Mouse (Mus musculus) kidney, embryonic 15.5 days (tissue): ENCODE results near the gene Sh3d19. TPM values are rescaled to one million over a fixed set of nuclear protein-coding genes. Genes with fewer than 3 reads are reported as not detected.

ENCODE experiments used
- ATAC-seq: fragments of 200-750 bp; cut with Nextera tagmentation; replicated peaks from 2 replicates; pipeline ENCODE4 v1.8.0; 2017; ENCODE audit warnings: moderate TSS enrichment; ENCODE audit not compliant: low FRiP score
- H3K27ac ChIP-seq: fragments of 300-500 bp; sonication (generic); 2 replicates; pipeline ENCODE4 v1.5.1; 2015; ENCODE audit warnings: mild to moderate bottlenecking, inconsistent platforms
- H3K27me3 ChIP-seq: fragments of 300-500 bp; sonication (generic); 2 replicates; pipeline ENCODE4 v1.6.1; 2015; ENCODE audit warnings: inconsistent platforms
- H3K36me3 ChIP-seq: fragments of 300-500 bp; sonication (generic); 2 replicates; pipeline ENCODE4 v1.6.1; 2015; ENCODE audit warnings: inconsistent platforms
- H3K4me1 ChIP-seq: fragments of 300-500 bp; sonication (generic); 2 replicates; pipeline ENCODE4 v1.6.1; 2015; ENCODE audit warnings: inconsistent platforms
- H3K4me2 ChIP-seq: fragments of 300-500 bp; sonication (generic); 2 replicates; pipeline ENCODE4 v1.6.1; 2015; ENCODE audit warnings: moderate library complexity, mild to moderate bottlenecking, inconsistent platforms
- H3K4me3 ChIP-seq: fragments of 300-500 bp; sonication (generic); replicated peaks from 2 replicates; pipeline ENCODE4 v1.5.1; 2015; ENCODE audit warnings: mild to moderate bottlenecking, inconsistent platforms
- H3K9ac ChIP-seq: fragments of 300-500 bp; sonication (generic); 2 replicates; pipeline ENCODE4 v1.6.1; 2015; ENCODE audit warnings: mild to moderate bottlenecking, inconsistent platforms
- H3K9me3 ChIP-seq: fragments of 300-500 bp; sonication (generic); replicated peaks from 2 replicates; pipeline ENCODE4 v1.6.1; 2016; ENCODE audit warnings: inconsistent platforms
- WGBS: fragments of 180-500 bp; shearing (Covaris S2); methylation state at CpG from one replicate; pipeline ENCODE4 v1.1.7; 2015; ENCODE audit warnings: mixed read lengths; 5-methylcytosine and 5-hydroxymethylcytosine counted together
- polyA plus RNA-seq: library from polyadenylated mRNA; unstranded; fragments of >200 nt; fragmentation: Nextera tagmentation; extraction: Ambion mirVana; gene quantifications from 2 replicates; pipeline ENCODE4 v1.2.1, GENCODE M21; 2015

Sh3d19 gene
- polyA plus RNA-seq, 1 experiment from 2014 or later = 32.3 TPM

DNA sequence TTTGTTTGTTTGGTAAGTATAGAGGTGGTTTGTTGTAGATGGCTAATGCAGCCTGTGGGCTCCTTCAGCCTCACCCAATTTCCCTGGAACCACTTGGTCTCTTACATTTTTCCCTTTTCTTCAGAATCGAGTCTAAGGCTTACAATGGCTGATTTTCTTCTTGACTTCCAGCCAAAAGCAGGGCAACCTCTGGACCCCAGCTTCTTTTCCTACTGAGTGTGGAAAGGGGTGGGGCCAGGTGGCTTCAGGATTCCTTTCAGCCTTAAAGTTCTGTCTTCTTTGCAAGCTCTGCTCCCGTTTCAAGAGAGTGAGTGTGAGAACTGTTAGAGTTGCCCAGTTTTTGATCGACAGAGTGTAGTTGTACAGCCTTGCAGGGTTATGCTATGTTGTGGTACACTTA lies 40.9 kb downstream of the Sh3d19 start:
- WGBS = 53% methylated on average over 3 of the region's 3 CpGs
- no peaks in the 10 kb centered on the region for H3K27me3 ChIP-seq
- no peak overlapping the region for H3K4me2 ChIP-seq
- no peak overlapping the region for H3K27ac ChIP-seq
- no peak for ATAC-seq
- H3K9me3 ChIP-seq = no peaks in the 10 kb centered on the region
- no peak overlapping the region for H3K4me3 ChIP-seq
- H3K9ac ChIP-seq = no peak overlapping the region
- H3K4me1 ChIP-seq = peaks cover 13% of the 10 kb centered on the region
- H3K36me3 ChIP-seq = peaks cover 12% of the 10 kb centered on the region

- H3K9me3 ChIP-seq = no peaks in the 10 kb centered on the region
- H3K27me3 ChIP-seq = no peaks in the 10 kb centered on the region
- no peak overlapping the region for H3K9ac ChIP-seq
- H3K4me3 ChIP-seq = no peak overlapping the region
- no peak for ATAC-seq
- 72% methylated on average over 10 of the region's 10 CpGs for WGBS
- H3K36me3 ChIP-seq = peaks cover under 1% of the 10 kb centered on the region; the same call in 1 of the 2 replicates
- H3K4me2 ChIP-seq = no peak overlapping the region
- peaks cover 13% of the 10 kb centered on the region for H3K4me1 ChIP-seq
- no peak overlapping the region for H3K27ac ChIP-seq
Observed at GRCm38 (mm10) chr3:86013837-86014236, 42.9 kb downstream of the Sh3d19 start.

DNA sequence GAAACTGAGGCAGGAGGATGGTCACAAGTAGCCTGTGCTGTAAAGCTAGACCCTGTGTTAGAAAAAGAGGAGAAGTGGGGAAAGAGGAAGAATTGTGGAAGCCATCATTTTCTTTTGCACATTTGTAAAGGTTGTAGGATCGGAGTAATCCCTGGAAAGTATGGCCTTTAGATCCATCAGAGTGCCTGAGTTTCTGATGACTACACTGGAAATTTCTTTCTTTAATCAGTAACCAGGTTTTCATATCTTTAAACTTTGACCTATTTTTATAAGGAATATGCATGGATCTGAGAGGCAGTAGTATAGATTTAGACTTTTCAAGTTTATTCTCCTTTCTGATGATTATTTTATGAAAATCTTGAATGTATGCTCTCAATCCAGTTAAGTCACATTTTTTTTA lies 46.1 kb downstream of the Sh3d19 start:
- H3K4me1 ChIP-seq = peaks cover 3% of the 10 kb centered on the region; the same call in 1 of the 2 replicates
- no peak for ATAC-seq
- H3K36me3 ChIP-seq = no peaks in the 10 kb centered on the region
- WGBS = 95% methylated on average over 1 of the region's 1 CpGs
- H3K9me3 ChIP-seq = no peaks in the 10 kb centered on the region
- no peak overlapping the region for H3K4me3 ChIP-seq
- no peaks in the 10 kb centered on the region for H3K27me3 ChIP-seq
- H3K27ac ChIP-seq = no peak overlapping the region
- H3K4me2 ChIP-seq = no peak overlapping the region
- H3K9ac ChIP-seq = no peak overlapping the region

DNA sequence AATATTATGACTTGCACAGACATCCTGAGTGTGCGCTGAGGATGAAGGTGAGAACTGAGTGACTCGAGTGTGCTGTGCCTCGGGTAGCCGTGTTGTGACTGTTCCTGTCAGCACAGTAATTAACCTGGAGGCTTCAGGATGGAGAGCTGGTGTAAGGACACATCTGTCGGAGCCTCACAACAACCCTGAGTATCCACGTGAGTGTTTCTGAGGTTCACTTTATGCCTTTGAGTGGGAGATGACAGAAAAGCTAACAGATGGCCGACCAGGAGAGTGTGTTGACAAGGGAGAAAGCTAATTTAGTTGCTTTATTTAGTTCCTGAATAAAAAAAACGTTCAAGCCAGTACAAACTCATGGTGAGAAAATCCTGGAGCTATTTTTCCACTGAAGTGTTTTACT lies 46.6 kb downstream of the Sh3d19 start:
- Histone ChIP-seq H3K9ac (no peak overlapping the region), H3K27ac (no peak overlapping the region), H3K4me2 (no peak overlapping the region), H3K36me3 (no peaks in the 10 kb centered on the region), H3K27me3 (no peaks in the 10 kb centered on the region), H3K4me3 (no peak overlapping the region), H3K4me1 (no peaks in the 10 kb centered on the region), H3K9me3 (no peaks in the 10 kb centered on the region)
- ATAC-seq = no peak
- WGBS = 60% methylated on average over 8 of the region's 8 CpGs

DNA sequence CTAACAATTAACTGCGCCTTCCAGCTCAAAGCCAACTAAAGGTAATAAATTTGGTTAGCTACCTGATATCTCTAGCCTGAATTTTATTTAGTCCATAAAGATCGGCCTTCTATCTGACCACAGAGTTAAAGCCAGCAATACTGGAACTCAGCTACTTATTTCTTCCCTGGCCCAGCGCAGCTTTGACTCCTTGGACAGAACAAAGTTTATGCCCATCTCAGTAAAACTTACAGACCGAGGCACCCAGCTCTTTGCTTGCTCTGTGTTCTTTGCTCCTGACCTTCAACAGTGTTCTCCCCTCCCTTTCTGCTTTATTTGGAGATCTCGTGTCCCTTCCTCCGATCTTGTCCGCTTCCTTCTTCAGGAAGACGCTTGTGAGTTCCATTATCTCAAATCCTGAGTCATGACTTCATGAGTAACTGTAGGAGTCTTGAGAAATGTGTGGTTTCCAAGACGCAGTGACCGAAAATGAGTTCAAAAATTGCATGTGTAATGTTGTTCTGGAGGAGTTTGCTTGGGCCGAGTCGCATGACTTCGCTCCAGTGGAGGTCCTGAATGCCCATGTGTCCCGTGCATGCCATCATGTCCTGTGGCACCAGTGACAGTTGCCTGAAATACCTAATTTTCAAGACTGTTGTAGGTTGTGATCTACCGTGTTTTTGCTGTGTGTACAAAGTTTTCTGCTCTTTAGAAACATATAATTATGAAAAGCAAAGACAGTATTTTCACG lies 50.2 kb downstream of the Sh3d19 start:
- Histone ChIP-seq H3K4me3 (no peak overlapping the region), H3K9ac (no peak overlapping the region), H3K27me3 (no peaks in the 10 kb centered on the region), H3K9me3 (no peaks in the 10 kb centered on the region), H3K4me1 (no peaks in the 10 kb centered on the region), H3K27ac (no peak overlapping the region), H3K36me3 (peaks cover 8% of the 10 kb centered on the region; the same call in 1 of the 2 replicates), H3K4me2 (no peak overlapping the region)
- WGBS = 81% methylated on average over 16 of the region's 16 CpGs
- no peak for ATAC-seq

- no peak for ATAC-seq
- H3K27ac ChIP-seq = no peak overlapping the region
- no peaks in the 10 kb centered on the region for H3K4me1 ChIP-seq
- no peak overlapping the region for H3K4me2 ChIP-seq
- H3K27me3 ChIP-seq = no peaks in the 10 kb centered on the region
- WGBS = 93% methylated on average over 4 of the region's 4 CpGs
- H3K9ac ChIP-seq = no peak overlapping the region
- no peaks in the 10 kb centered on the region for H3K9me3 ChIP-seq
- H3K36me3 ChIP-seq = peaks cover 8% of the 10 kb centered on the region; the same call in 1 of the 2 replicates
- H3K4me3 ChIP-seq = no peak overlapping the region
Observed at GRCm38 (mm10) chr3:86021651-86022050, 50.7 kb downstream of the Sh3d19 start.

GRCm38 (mm10) chr3:86024065-86024795 lies 53.3 kb downstream of the Sh3d19 start:
- WGBS = 89% methylated on average over 12 of the region's 12 CpGs
- no peaks in the 10 kb centered on the region for H3K27me3 ChIP-seq
- H3K36me3 ChIP-seq = peaks cover 8% of the 10 kb centered on the region; the same call in 1 of the 2 replicates
- H3K4me3 ChIP-seq = no peak overlapping the region
- no peak overlapping the region for H3K9ac ChIP-seq
- no peaks in the 10 kb centered on the region for H3K9me3 ChIP-seq
- H3K4me2 ChIP-seq = no peak overlapping the region
- no peak overlapping the region for H3K27ac ChIP-seq
- H3K4me1 ChIP-seq = no peaks in the 10 kb centered on the region
- ATAC-seq = no peak

GRCm38 (mm10) chr3:86025341-86026137 lies 54.6 kb downstream of the Sh3d19 start:
- H3K9me3 ChIP-seq = no peaks in the 10 kb centered on the region
- H3K27me3 ChIP-seq = no peaks in the 10 kb centered on the region
- peaks cover 8% of the 10 kb centered on the region; the same call in 1 of the 2 replicates for H3K36me3 ChIP-seq
- H3K4me3 ChIP-seq = no peak overlapping the region
- no peak overlapping the region for H3K27ac ChIP-seq
- no peak overlapping the region for H3K9ac ChIP-seq
- H3K4me1 ChIP-seq = no peaks in the 10 kb centered on the region
- WGBS = 94% methylated on average over 20 of the region's 20 CpGs
- no peak overlapping the region for H3K4me2 ChIP-seq
- no peak for ATAC-seq

DNA sequence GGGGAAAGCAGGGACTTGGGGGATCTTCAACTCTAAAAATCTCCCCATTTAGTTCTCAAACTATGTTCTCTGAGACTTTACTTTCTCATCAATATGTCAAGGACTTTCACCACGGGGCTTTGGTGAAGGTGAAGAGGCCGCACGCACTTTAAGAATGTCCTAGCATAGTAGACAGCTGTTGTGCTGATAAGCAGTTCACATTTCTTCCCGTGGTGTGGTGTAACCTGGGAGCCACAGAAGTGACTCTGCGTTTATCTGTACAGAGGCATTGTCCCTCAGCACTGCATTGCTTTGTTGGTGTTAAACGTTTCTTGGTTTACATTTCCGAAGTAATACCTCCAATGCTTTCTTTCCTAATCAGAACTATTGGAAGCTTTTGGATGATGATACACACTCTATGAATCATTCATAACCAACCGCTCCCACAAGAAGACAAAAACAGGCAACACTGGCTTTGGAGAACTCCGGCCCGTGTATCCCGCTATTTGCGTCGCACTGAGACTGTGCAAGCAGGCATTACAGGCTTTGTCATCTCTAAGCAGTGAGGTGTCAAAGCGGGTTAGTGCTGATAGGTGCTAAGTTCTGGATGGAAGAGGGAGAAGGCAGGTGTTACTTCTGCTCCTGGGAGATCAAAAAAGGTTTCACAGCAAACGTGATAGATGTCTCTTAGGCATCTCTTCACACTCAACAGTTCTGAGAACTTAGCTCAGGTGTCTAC lies 57.9 kb downstream of the Sh3d19 start:
- WGBS = 79% methylated on average over 15 of the region's 15 CpGs
- Histone ChIP-seq H3K4me3 (no peak overlapping the region), H3K9ac (no peak overlapping the region), H3K27me3 (no peaks in the 10 kb centered on the region), H3K27ac (no peak overlapping the region), H3K36me3 (0 out of 2 replicates have a peak, but pooled peaks cover 13% of the 10 kb centered on the region), H3K4me1 (no peaks in the 10 kb centered on the region), H3K4me2 (no peak overlapping the region), H3K9me3 (no peaks in the 10 kb centered on the region)
- no peak for ATAC-seq

DNA sequence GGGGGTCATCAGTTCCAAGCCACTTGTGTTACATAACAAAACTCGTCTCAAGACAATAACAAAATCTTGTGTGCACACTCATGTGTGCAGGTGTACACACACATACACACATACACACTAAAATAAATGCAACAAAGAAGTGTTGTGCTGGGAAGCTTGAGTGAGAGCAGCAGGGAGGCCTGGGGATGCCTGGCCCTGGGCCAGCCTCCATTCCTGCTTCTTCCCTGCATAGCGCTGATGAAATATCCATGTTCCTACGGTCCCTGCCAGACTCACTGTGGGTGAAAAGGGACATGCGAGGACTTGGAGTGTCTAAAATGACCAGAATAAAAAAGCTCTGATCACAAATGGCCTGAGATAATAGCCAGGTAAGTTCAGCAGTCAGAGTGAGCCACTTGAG lies 59.7 kb downstream of the Sh3d19 start:
- no peak overlapping the region for H3K9ac ChIP-seq
- 0 out of 2 replicates have a peak, but pooled peaks cover 17% of the 10 kb centered on the region for H3K36me3 ChIP-seq
- H3K9me3 ChIP-seq = no peaks in the 10 kb centered on the region
- H3K27ac ChIP-seq = no peak overlapping the region
- no peak for ATAC-seq
- H3K27me3 ChIP-seq = no peaks in the 10 kb centered on the region
- 66% methylated on average over 4 of the region's 4 CpGs for WGBS
- H3K4me1 ChIP-seq = no peaks in the 10 kb centered on the region
- H3K4me3 ChIP-seq = no peak overlapping the region
- no peak overlapping the region for H3K4me2 ChIP-seq

- H3K4me3 ChIP-seq = no peak overlapping the region
- H3K27ac ChIP-seq = no peak overlapping the region
- no peak for ATAC-seq
- WGBS = 60% methylated on average over 9 of the region's 9 CpGs
- H3K36me3 ChIP-seq = peaks cover 25% of the 10 kb centered on the region
- H3K9ac ChIP-seq = no peak overlapping the region
- H3K4me1 ChIP-seq = peaks cover under 1% of the 10 kb centered on the region; the same call in 1 of the 2 replicates
- no peaks in the 10 kb centered on the region for H3K27me3 ChIP-seq
- no peak overlapping the region for H3K4me2 ChIP-seq
- no peaks in the 10 kb centered on the region for H3K9me3 ChIP-seq
Observed at GRCm38 (mm10) chr3:86033455-86034090, 62.7 kb downstream of the Sh3d19 start.
